Mouse (Mus musculus): ENCODE results near the gene Ttc7.

The Ttc7 gene

DNA sequence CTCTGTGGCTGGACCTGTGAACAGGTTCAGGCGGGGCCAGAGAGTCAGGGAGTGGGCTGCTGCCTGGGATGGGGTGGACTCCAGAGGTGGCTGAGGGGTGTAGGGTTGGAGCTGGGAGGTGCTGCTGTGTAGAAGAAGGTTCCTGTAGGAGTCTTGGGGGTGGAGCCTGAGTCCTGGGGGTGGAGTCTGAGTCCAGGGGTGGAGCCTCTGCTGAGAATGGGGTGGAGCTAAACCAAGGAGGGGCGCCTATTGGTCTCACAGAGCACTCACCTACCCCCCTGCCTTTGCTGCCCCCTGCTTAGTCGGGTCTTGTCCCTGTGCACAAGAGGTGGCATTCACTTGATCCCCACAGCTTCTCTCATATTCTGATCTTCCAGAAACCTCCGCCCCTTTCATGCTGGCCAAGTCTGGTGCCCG, 31.9 kb downstream of the Ttc7 start:
- DNase-seq (ENCODE audit: low spot score), result no peak

DNA sequence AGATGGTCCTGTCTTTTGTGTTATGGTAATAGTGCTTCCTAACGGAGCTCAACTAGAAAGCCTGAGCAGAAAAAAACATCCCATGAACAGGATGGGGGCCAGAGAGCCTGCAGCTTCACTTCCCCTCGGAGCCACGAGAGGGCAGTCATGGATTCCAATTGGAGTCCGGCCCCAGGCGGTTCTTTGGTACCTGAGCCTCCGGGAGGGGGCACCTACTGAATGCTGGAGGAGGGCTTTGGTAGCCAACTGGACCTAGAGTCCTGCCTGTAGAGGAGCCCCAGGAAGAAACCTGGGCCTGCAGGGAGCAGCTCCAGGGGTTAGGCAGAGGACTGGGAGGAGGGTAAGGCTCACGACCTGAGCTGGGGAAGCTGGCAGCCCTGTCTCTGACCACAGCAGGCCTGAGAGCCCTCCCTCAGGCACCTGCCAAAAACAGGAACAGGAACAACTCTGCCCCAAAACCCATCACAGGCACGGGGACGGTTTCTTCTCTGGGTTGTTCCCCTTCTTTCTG, 32.4 kb downstream of the Ttc7 start:
- DNase-seq (ENCODE audit: low spot score), result peak; percentile 93

- DNase-seq (ENCODE audit: low spot score), result no peak
Observed at GRCm38 (mm10) chr17:87315891-87316763, 33.4 kb downstream of the Ttc7 start.

DNA sequence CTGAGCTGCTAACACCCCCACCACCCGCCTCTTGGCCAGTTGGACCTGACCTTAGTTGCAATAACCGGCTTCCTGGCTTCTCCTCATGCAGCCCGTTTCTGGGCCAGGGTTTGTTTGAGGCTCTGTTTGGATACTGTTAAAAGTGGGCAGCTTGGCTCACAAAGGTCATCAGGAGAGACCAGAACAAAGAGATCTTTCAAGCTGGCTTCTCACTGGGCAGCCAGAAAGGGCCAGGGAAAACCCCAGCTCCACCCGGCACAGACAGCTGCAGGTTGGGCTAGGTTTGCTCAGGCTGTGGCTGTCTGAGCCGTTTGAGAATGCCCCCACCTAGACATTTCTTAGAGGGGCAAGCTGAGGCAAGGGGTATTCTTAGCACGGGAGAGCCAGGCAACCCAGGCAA, 34.6 kb downstream of the Ttc7 start:
- no peak for DNase-seq (ENCODE audit: low spot score)

GRCm38 (mm10) chr17:87317947-87318346, 35.3 kb downstream of the Ttc7 start:
- DNase-seq (ENCODE audit: low spot score), result no peak

GRCm38 (mm10) chr17:87321673-87322072, 39.0 kb downstream of the Ttc7 start:
- DNase-seq (ENCODE audit: low spot score), result no peak

- no peak for DNase-seq (ENCODE audit: low spot score)
Observed at GRCm38 (mm10) chr17:87323215-87323614, 40.5 kb downstream of the Ttc7 start.

DNA sequence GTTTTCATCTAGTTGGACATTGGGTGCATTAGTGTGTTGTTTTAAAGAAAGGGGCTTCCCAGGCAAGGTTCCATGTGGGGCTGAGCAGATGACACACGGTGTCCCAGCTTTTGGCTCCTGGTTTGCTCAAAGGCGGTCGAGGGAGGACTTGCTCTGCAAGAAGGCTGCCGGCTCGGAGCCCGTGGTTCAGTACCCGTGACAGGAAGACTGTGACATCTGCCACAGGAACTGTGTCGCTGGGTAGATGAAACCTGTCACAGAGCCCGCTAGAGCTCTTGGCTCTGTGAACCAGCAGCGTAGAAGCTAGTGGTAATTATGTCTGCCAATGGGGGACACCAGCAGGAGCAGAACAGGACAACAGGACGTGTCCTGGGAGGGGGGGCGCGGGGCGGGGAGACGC, 42.8 kb downstream of the Ttc7 start:
- no peak for DNase-seq (ENCODE audit: low spot score)

DNA sequence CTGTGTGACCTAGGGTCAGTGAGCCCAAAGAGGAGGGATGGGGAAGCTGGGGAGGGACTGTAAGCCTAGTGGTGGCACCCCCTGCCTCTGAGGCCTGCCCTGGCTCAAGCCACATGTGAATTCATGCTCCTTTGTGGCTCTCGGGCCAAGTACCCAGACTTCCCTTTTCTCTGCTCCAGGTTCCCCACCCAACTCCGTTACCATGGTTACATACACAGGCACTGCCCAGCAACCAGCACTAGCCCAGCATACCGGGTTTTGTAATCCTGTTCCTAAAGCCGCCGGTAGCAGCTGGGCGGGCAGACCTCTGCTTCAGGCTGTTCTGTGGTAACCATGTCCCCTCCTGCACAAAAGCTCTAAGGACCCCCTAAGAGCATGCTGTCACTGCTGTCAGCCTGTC, 44.3 kb downstream of the Ttc7 start:
- peak; percentile 74 for DNase-seq (ENCODE audit: low spot score)

GRCm38 (mm10) chr17:87327645-87328044, 45.0 kb downstream of the Ttc7 start:
- no peak for DNase-seq (ENCODE audit: low spot score)

DNA sequence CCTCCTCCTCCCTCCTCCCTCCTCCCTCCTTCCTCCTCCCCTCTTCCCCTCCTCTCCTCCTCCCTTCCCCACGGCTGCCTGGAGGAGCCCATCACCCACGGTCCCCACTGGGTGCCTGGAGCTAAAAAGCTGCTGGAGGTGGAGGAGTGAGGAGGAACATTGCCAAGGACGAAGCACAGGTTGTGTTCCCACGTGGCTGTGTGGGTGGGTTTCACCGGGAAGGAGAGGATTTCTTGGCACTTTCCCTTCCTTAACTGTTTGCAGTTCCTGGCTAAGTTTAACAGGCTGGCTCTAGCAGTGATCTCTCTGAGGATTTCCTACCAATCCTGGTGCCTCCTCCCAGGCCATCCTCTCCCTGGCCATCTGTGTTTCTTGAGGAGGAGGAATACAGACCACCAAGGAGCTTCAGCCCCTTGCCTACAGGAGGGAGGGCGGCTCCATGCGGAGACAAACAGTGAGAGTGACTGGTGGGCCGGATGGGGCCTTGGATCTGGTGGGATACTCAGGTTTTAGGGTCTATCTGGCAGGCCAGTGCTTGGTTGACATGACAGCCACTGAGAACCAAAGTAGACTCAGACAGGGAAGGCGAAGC, 45.6 kb downstream of the Ttc7 start:
- no peak for DNase-seq (ENCODE audit: low spot score)

- no peak for DNase-seq (ENCODE audit: low spot score)
Observed at GRCm38 (mm10) chr17:87329144-87329700, 46.5 kb downstream of the Ttc7 start.

DNA sequence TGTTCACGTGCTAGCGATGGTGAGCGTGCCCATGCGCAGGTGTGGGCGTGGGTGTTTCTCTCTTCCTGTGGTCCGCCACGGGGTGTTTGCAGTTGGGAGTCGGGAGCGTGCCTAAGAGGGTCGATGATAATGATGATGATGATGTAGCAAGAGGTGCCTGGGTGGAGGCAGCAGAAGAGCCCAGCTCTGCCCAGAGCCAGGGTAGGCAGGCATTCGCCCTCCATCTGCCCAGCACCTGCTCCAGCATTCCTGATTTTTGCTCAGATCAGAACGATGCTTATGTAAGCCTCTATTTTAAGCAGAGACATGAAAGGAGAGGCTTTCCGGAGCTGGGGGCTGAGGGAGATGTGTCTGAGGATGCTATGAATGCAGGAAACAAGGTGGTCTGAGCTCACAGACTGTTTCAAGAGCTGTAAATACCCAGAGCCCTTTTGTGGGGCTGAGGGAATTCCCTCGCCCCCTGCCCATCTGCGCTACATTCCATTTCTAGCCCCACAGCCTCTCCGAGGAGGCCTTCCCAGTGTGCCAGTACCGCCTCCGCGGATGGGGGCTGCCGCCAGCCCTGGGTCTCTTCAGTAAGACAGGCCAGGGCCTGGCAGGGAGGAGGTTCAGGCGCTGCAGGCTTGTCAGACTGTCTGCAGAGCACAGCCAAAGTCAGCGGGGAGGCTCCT, 47.7 kb downstream of the Ttc7 start:
- DNase-seq (ENCODE audit: low spot score), result peak; percentile 29

DNA sequence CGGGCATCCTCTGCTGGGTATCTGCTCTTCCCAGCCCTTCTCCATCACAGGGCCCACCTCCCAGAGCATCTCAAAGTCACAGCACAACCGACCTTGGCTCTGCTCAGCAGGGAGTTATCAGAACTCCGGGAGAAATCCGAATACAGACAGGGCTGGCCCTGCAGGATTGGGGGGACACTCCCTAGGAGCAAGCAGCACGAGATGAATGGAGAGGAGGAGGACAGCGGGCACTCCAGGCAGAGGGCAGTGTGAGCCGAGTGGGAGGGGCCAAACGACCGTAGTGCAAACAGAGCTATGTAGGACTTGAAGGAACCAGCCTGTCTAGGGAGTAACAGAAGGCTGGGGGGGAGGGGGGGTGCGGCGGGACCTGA, 48.2 kb downstream of the Ttc7 start:
- DNase-seq (ENCODE audit: low spot score), result peak; percentile 72

DNA sequence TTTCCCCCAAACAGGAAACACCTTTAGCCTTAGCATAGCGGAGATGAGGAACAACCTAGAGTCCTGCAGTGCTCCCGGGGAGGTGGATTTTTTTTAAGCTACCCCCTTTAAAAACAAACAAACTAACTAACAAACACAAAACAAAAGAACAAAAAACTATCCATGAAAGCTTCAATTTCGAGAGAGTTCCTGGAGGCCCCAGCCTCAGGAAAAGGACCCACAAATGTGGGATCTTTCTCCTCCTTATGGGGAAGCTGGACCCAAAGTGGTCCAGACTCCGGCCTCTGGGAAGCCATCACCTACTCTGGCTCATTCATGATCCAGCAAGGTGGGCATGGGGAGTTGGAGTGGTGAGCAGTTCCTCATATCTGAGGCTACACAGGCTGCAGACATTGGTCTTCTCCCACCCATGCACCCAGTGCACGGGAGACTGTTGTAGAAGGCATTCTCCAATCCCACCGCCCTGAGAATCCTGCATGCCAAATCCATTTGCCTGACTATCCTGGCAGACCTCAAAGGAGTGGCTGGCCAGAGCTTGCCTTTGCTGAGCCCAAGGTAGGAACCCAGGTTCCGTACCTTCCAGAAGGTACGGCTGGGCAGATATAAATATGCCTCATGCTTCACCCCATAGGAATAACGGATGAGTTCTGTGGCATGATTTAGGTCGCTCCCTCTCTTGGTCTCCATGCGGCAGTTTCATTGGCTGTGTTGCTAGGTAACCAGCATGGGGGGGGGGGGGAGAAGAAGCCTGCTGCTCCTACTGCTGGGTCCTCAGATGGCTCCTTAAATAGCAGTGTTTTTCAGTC, 48.9 kb downstream of the Ttc7 start:
- peak; percentile 49 for DNase-seq (ENCODE audit: low spot score)

DNA sequence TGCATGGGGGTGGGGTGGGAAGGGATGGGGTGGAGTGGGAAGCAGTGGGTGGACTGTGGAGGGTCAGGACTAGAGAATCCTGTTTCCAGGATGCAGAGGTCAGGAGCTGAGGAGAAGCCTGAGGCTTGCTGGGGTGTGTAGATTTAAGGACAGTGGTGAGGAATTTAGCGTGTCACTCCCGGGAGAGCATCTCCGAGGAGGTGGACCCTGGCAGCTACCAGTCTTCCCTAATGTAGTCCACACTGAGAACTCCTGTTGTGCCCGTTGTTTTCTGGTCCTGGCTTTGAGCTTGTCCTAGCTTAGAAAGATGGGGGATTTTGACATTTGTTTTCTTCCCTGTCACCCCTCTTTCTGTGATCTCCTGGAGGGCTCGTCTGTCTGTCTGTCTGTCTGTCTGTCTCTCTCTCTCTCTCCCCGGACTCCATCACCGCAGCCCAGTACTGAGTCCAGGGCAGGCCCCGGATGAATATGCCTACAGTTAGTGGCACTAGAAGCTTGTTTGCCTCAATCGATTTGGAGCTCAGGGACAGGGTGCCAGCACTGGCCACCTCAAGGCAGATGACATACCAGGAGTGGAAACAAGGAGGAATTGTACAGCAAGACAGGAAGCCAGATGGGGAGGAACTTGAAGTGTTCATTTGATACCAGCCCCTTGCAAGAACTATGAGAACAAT, 49.6 kb downstream of the Ttc7 start:
- no peak for DNase-seq (ENCODE audit: low spot score)

DNA sequence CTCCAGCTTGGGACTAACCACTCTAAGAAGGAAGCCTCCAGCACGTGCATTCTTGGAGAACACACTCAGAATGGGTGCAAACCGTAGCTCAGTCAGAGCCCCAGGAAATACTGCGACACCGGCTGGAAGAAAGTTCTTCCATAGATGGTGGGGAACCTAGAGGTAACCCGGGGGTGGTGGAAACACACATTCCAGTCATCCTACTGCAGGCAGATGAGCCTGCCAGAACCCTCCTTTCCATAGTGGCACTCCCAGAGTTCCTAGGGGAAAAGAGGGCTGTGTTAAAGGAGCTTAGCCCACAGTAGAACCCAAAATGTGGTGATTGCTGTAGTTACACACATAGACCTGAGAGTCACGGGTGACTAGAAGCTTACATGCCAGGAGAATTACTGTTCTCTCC, 50.2 kb downstream of the Ttc7 start:
- no peak for DNase-seq (ENCODE audit: low spot score)

DNA sequence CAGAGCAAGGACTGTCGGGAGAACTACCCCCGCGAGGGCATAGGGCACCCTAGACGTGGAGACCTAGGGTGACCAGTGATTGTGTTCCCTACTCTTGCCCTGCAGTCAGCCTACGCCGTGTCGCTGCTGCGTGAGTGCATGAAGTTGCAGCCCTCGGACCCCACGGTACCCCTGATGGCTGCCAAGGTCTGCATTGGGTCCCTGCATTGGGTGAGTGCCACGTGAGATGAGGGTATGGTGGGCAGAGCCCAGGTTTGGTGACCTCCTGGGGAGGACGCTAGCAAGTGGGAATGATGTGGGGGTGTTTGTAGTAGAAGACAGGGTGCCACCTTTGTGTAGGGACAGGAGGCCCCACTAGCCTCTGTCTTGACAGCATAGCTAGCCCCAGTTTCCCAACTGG, 51.5 kb downstream of the Ttc7 start:
- no peak for DNase-seq (ENCODE audit: low spot score)

DNA sequence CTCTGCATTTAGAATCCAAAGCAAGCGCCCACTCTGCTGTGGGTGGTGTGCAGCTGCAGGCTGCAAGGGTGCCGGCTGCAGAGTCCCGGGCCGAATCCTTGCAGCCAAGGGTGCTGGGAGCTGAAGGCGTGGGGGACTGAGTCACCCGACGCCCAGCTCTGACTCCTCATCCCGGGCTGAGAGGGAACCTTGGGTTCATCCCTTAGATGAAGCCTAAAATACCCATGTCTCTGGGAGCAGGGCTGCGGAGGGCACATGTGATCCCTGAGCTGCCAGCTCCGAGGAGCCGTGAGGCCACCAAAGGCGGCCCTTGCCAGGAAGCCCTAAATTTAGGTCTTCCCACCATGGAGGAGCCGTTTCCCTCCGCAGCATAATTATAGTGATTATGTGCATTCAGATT, 52.5 kb downstream of the Ttc7 start:
- DNase-seq (ENCODE audit: low spot score), result no peak

DNA sequence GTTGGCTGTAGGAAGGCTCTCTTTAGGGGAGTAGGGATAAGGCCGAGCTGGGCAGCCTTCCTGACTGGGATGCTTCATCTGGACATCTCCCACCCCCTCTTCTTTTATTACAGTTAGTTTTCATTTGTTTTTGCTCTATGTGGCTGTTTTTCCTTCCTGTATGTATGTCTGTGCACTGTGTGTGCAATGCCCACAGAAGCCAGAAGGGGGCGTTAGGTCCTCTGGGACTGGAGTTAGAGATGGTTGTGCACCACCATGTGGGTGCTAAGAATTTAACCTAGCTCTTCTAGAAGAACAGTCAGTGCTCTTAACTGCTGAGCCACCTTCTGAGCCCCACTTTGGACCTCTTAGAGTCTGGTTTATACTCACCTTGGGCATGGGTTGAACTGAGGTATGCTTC, 53.0 kb downstream of the Ttc7 start:
- DNase-seq (ENCODE audit: low spot score), result no peak

DNA sequence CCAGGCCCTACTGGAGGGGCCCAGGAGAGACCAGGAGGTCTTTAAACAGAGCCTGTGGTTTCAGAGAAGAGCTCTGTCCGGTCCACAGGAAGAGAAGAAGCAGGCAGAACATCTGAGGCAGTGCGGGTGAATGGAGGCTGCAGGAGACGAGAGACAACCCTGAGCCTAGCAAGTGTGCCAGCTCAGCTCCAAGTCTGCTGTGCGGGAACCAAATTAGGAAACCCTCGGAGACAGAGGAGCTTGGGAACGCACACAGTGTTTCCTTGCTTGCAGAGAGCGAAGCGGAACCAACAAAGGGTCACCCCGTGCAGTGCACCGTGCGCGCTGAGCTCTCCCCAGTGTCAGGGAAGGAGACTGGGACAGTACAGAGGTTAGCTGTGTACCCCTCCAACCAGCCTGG, 54.2 kb downstream of the Ttc7 start:
- DNase-seq (ENCODE audit: low spot score), result no peak
